Mouse (Mus musculus): Measurements from ENCODE around the gene Aldh1l1. TPM values are rescaled to one million over a fixed set of nuclear protein-coding genes. Genes with fewer than 3 reads are reported as not detected.

The Aldh1l1 gene
- polyA plus RNA-seq, 1 experiment, result not detected

DNA sequence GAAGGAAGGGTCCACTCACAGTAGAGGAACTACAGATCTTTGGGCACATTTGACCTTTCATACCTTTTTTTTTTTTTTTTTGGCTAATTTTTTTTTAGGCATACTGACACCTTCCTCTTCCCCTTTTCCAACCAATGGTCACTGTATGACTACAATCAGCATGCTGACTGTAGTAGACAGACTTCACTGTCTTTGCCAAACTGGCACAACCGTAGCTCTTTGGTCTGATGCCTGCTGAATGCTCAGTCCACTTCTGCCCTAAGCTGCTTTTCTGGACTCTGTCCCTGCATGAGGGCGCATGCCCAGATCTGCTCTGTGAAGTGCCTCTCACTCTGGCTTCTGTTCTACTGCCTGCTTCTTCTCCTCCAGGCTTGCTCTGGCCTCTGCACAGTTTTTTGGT, 111.4 kb downstream of the Aldh1l1 start:
- Histone ChIP-seq H3K27me3 (ENCODE audit: control insufficient read depth) (no peaks in the 10 kb centered on the region), H3K4me3 (replicated peaks) (no peak overlapping the region), H3K36me3 (ENCODE audit: control insufficient read depth) (peaks cover 10% of the 10 kb centered on the region; the same call in 1 of the 2 replicates), H3K9me3 (ENCODE audit: control insufficient read depth, low read length) (peaks cover 8% of the 10 kb centered on the region), H3K4me1 (ENCODE audit: control insufficient read depth) (peaks cover 12% of the 10 kb centered on the region)
- TF ChIP-seq TAL1 (IDR thresholded peaks at IDR 0.05; ENCODE audit: low read length) (no peak), GATA1 (IDR thresholded peaks at IDR 0.05; ENCODE audit: low read length) (no peak)

DNA sequence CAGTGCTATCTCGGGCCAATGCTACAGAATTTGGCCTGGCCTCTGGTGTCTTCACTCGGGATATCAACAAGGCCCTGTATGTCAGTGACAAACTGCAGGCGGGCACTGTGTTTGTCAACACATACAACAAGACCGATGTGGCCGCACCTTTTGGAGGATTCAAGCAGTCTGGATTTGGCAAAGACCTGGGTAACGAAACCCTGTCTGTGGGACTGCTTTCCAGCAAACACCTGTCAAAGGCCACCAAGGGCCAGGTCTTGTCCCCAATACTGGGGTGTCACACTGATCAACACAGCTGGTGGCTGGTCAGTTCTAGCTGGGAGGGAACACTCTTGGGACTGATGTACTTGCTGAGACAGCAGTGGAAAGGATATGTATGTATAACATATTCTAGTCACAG, 112.0 kb downstream of the Aldh1l1 start:
- Histone ChIP-seq H3K4me3 (replicated peaks) (no peak overlapping the region), H3K9me3 (ENCODE audit: control insufficient read depth, low read length) (peaks cover 8% of the 10 kb centered on the region), H3K27me3 (ENCODE audit: control insufficient read depth) (peaks cover 2% of the 10 kb centered on the region; the same call in 1 of the 2 replicates), H3K4me1 (ENCODE audit: control insufficient read depth) (peaks cover 18% of the 10 kb centered on the region), H3K36me3 (ENCODE audit: control insufficient read depth) (peaks cover 10% of the 10 kb centered on the region; the same call in 1 of the 2 replicates)
- TF ChIP-seq GATA1 (IDR thresholded peaks at IDR 0.05; ENCODE audit: low read length) (no peak), TAL1 (IDR thresholded peaks at IDR 0.05; ENCODE audit: low read length) (no peak)

DNA sequence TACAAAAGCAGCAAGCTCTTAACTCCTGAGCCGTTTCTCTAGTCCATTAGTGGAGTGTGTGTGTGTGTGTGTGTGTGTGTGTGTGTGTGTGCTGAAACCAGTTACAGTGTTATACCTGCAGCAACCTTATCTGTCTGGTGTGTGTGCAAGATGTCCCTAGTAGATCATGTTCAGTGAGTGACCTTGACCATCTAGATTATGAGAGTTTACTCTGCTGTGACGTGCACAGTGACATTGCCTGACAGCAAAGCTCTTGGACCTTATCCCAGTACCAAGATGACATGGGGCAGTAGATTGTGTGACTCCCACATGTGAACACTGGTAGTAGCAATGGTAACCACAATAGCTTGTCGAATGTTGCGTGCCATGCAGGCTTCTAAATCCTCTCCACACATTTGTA, 114.1 kb downstream of the Aldh1l1 start:
- H3K4me3 ChIP-seq (replicated peaks), result no peak overlapping the region
- H3K27me3 ChIP-seq (ENCODE audit: control insufficient read depth), result peaks cover 2% of the 10 kb centered on the region; the same call in 1 of the 2 replicates

DNA sequence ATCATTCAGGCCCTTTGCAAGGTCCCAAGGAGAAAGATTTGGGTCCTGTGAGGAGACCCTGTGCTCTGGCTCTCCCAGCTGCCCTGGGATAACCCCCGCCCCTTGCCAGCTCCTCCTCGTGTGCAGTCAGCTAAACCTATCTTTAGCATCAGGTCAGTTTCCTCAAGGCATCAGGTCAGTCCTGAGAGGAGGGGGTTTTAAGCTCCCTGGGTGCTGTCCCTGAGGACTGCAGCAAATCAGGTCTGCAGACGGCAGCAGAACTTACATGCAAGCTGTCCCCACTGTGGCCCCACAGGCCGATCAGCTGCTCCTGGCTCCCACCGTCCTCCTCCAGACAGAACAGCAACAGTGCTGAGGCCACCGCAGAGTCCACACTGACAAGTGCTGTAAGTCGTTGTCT, 115.5 kb downstream of the Aldh1l1 start:
- peaks cover 2% of the 10 kb centered on the region; the same call in 1 of the 2 replicates for H3K27me3 ChIP-seq (ENCODE audit: control insufficient read depth)
- H3K9me3 ChIP-seq (ENCODE audit: control insufficient read depth, low read length), result no peaks in the 10 kb centered on the region
- peaks cover 52% of the 10 kb centered on the region for H3K4me1 ChIP-seq (ENCODE audit: control insufficient read depth)
- no peak overlapping the region for H3K4me3 ChIP-seq (replicated peaks)
- H3K36me3 ChIP-seq (ENCODE audit: control insufficient read depth), result no peaks in the 10 kb centered on the region; the same call in 1 of the 2 replicates
- no peak for TF ChIP-seq TAL1 (IDR thresholded peaks at IDR 0.05; ENCODE audit: low read length)
- TF ChIP-seq GATA1 (IDR thresholded peaks at IDR 0.05; ENCODE audit: low read length), result no peak

More for the DNA sequence above, 114.1 kb downstream of the Aldh1l1 start:
- TF ChIP-seq GATA1 (IDR thresholded peaks at IDR 0.05; ENCODE audit: low read length) (no peak), TAL1 (IDR thresholded peaks at IDR 0.05; ENCODE audit: low read length) (no peak)
- H3K4me1 ChIP-seq (ENCODE audit: control insufficient read depth), result peaks cover 38% of the 10 kb centered on the region
- H3K9me3 ChIP-seq (ENCODE audit: control insufficient read depth, low read length), result peaks cover 4% of the 10 kb centered on the region
- peaks cover 1% of the 10 kb centered on the region; the same call in 1 of the 2 replicates for H3K36me3 ChIP-seq (ENCODE audit: control insufficient read depth)

DNA sequence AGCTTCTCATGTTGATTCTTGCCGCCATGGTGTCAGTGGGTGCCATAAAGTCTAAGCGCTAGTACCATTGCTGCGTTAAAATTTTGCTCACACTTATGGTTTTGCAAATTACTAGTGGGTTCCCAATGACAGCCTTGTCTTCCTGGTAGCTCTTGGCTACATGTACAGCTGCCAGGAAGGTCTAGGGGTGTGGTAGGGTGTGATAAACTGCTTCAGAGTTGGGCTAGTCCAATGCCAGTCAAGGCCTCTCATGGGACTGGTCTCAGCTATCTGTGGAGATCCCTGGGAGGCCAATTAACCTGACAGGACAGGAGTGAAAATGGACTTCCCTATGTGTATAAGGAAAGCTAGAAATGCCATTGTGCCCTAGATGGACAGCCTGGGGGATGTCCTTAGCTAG, 116.1 kb downstream of the Aldh1l1 start:
- Histone ChIP-seq H3K4me3 (replicated peaks) (no peak overlapping the region), H3K36me3 (ENCODE audit: control insufficient read depth) (no peaks in the 10 kb centered on the region; the same call in 1 of the 2 replicates), H3K4me1 (ENCODE audit: control insufficient read depth) (peaks cover 58% of the 10 kb centered on the region), H3K27me3 (ENCODE audit: control insufficient read depth) (peaks cover 2% of the 10 kb centered on the region; the same call in 1 of the 2 replicates), H3K9me3 (ENCODE audit: control insufficient read depth, low read length) (no peaks in the 10 kb centered on the region)
- TF ChIP-seq GATA1 (IDR thresholded peaks at IDR 0.05; ENCODE audit: low read length), result no peak
- TF ChIP-seq TAL1 (IDR thresholded peaks at IDR 0.05; ENCODE audit: low read length), result no peak

DNA sequence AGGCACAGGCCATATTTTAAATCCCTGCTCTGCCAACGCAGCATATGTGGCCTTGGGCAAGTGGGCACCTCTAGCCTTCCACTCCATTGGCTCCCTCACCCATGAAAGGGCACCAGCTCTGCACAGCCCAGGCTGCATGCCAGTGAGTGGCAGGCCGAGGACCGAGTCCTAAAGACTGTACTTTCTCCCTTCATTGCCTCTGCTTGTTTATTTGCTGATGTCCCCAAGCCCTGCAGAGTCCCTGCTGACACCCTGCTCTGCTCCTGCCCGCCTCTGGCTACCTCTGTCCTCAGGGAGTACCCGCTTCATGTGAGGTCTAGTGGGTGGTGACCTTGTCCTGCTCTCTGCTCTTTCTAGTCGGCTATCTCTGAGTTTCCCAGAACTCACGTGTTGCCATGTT, 116.9 kb downstream of the Aldh1l1 start:
- peaks cover 3% of the 10 kb centered on the region; the same call in 1 of the 2 replicates for H3K36me3 ChIP-seq (ENCODE audit: control insufficient read depth)
- H3K4me3 ChIP-seq (replicated peaks), result no peak overlapping the region
- peaks cover 2% of the 10 kb centered on the region; the same call in 1 of the 2 replicates for H3K27me3 ChIP-seq (ENCODE audit: control insufficient read depth)
- TF ChIP-seq TAL1 (IDR thresholded peaks at IDR 0.05; ENCODE audit: low read length) (no peak), GATA1 (IDR thresholded peaks at IDR 0.05; ENCODE audit: low read length) (no peak)
- peaks cover 66% of the 10 kb centered on the region for H3K4me1 ChIP-seq (ENCODE audit: control insufficient read depth)
- H3K9me3 ChIP-seq (ENCODE audit: control insufficient read depth, low read length), result no peaks in the 10 kb centered on the region

DNA sequence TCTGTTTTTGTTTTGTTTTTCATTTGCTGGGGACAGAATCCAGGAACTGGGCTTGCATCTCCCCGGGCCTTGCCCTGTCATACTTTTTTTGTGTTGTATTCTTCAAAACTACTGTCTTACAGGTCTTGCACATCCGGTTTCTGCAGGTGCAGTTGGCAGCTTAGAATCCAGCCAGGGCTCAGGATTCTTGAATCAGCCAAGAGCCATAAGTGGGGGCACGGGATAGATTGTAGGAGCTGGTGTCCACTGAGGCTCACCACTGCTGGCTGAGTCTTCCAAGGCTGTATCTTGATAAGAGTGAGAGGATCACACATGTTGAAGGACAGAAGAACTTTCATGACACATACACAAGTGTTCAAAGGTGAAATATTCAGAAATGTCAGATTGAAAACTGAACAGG, 117.9 kb downstream of the Aldh1l1 start:
- peaks cover 2% of the 10 kb centered on the region; the same call in 1 of the 2 replicates for H3K27me3 ChIP-seq (ENCODE audit: control insufficient read depth)
- no peaks in the 10 kb centered on the region for H3K9me3 ChIP-seq (ENCODE audit: control insufficient read depth, low read length)
- H3K4me1 ChIP-seq (ENCODE audit: control insufficient read depth), result peaks cover 76% of the 10 kb centered on the region
- no peak for TF ChIP-seq TAL1 (IDR thresholded peaks at IDR 0.05; ENCODE audit: low read length)
- TF ChIP-seq GATA1 (IDR thresholded peaks at IDR 0.05; ENCODE audit: low read length), result no peak
- peak overlapping the region; percentile 81 for H3K4me3 ChIP-seq (replicated peaks)
- H3K36me3 ChIP-seq (ENCODE audit: control insufficient read depth), result peaks cover 11% of the 10 kb centered on the region

DNA sequence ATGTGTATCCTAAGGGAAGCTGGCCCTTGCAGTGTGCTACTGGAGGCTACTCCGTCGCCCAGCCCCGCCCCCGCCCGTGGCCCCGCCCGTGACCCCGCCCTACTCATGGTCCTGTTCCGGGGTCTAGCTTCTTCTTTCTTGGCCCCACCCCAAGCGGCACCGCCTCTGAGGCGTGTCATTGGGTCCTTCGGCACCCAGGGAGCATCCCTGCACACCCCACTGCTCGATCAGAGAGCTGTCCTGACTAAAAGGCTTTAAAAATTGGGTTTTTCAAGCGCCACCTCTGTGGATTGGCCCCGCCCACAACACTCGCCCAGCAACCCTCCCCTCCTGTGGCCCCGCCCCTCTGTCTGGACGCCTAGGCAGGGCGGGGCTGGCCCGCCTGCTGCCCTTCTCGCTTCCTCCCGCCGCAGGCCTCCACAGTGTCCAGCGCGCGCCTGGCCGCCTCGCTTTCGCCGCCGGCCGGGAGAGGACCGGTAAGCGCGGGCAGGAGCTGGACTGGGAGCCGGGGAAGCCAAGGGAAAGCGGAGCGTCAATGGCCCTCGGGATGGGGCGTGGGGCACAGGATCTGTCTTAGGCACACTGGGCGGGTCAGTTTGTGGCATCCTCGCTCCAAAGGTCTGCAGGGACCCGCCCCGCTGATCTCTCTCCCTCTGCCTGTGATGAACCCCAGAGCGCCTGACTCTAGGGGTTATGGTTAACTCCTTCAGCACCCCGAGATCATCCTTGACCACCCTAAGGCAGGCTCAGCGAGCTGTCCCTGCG, 118.5 kb downstream of the Aldh1l1 start, which contains the start of gene Slc41a3:
TSS of gene Slc41a3 (plus strand) at position 193 of the 765 bp plus-strand sequence.
- H3K36me3 ChIP-seq (ENCODE audit: control insufficient read depth), result peaks cover 15% of the 10 kb centered on the region
- no peaks in the 10 kb centered on the region for H3K9me3 ChIP-seq (ENCODE audit: control insufficient read depth, low read length)
- no peak for TF ChIP-seq TAL1 (IDR thresholded peaks at IDR 0.05; ENCODE audit: low read length)
- no peak for TF ChIP-seq GATA1 (IDR thresholded peaks at IDR 0.05; ENCODE audit: low read length)
- peaks cover 2% of the 10 kb centered on the region; the same call in 1 of the 2 replicates for H3K27me3 ChIP-seq (ENCODE audit: control insufficient read depth)
- peak within 1 kb of the TSS; percentile 81 for H3K4me3 ChIP-seq (replicated peaks)
- peaks cover 82% of the 10 kb centered on the region for H3K4me1 ChIP-seq (ENCODE audit: control insufficient read depth)

DNA sequence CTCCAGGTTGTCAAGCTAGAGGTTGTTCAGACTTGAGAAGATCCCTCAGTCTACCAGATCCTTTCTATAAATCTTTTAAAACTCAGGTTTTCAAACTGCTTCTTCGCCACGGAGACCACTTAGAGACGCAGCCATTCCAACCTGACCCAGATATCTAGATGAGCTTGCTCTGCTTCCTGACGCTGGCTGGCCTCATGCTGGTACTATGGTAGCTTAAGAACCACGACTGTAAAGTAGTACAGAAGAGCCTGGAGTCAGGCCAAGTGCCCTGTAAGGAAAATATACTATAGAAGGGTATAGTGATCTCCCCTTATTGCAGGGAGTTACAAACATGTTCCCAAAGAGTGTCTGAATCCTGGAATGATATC, 119.1 kb downstream of the Aldh1l1 start:
- TF ChIP-seq TAL1 (IDR thresholded peaks at IDR 0.05; ENCODE audit: low read length) (no peak), GATA1 (IDR thresholded peaks at IDR 0.05; ENCODE audit: low read length) (no peak)
- H3K36me3 ChIP-seq (ENCODE audit: control insufficient read depth), result peaks cover 21% of the 10 kb centered on the region
- no peaks in the 10 kb centered on the region for H3K9me3 ChIP-seq (ENCODE audit: control insufficient read depth, low read length)
- H3K27me3 ChIP-seq (ENCODE audit: control insufficient read depth), result peaks cover 2% of the 10 kb centered on the region; the same call in 1 of the 2 replicates
- H3K4me3 ChIP-seq (replicated peaks), result peak overlapping the region; percentile 81
- H3K4me1 ChIP-seq (ENCODE audit: control insufficient read depth), result peaks cover 87% of the 10 kb centered on the region
